Mouse (Mus musculus) 416B (cell line): Measurements from ENCODE around the gene Uck2.

ENCODE experiments used
- DNase-seq: peaks from one replicate; pipeline ENCODE4 v3.0.0; 2011; ENCODE audit warnings: low read depth

Uck2 gene

GRCm38 (mm10) chr1:167285320-167285355 lies at the start of gene Uck2:
TSS of gene Uck2 (minus strand) at chr1:167285320.
- DNase-seq, result no peak

- no peak for DNase-seq
These were observed 46.0 kb upstream of the Uck2 start for GRCm38 (mm10) chr1:167331106-167331505.

GRCm38 (mm10) chr1:167328776-167329175 lies 43.7 kb upstream of the Uck2 start:
- DNase-seq, result no peak

DNA sequence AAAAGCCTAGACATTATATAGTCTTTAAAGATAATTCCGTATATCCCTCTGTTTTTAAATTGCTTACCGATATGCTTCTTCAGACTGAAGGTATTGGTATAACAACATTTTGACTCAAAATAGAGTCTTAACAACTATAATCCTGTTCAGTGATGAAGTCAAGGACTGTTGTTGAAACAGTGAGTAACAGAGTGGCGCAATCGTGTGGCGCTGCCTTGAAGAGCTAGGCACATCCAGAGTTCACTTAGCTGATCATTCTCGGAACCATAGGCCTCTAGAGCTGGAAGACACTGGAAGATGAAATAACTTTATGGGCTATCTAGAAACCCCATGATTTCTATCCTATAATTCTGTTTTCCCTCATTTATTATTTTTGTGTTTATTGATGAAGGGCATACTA lies 36.6 kb upstream of the Uck2 start:
- DNase-seq, result peak; percentile 43

- DNase-seq, result peak; percentile 58
These were observed 28.1 kb upstream of the Uck2 start for GRCm38 (mm10) chr1:167313220-167313619.

DNA sequence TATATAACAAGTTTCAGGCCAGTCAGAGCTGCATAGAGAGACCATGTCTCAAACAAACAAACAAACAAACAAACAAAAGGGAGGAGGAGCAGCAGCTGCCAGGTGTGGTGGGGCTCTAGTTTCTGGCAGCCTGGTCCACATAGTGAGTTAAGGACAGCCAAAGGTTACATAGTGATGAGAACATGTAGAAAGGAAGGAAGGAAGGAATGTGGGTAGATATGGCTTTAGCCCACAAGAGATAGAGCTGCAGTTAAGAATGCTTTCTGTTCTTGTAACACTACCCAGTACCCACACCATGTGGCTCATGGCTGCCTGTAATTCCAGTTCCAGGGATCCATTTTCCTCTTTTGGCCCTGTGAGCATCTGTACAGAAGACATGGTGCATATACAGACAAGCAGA lies 27.2 kb upstream of the Uck2 start:
- peak; percentile 88 for DNase-seq

- DNase-seq, result peak; percentile 97
These were observed 23.3 kb upstream of the Uck2 start, which contains the start of gene Tmco1 for GRCm38 (mm10) chr1:167308261-167309054. TSS of gene Tmco1 (plus strand) at chr1:167308378.

DNA sequence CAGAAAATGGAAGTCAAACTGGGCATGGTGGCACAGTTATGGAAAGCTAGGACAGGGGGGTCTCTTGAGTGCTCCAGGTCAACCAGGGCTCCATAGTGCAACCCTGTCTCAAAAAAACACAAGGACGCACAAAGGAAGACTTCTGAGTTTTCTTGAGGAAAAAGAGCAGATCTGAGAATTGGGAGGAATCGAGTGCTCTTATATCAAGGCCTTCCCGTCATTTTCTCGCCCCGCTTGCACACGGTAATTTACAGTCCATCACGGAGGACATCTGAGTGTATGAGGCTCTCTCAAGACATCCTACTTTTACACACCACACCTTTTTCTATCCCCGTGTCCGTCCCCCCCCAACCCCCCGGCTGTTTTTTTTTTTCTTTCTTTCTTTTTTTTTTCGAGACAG lies 22.6 kb upstream of the Uck2 start:
- DNase-seq, result peak; percentile 57

DNA sequence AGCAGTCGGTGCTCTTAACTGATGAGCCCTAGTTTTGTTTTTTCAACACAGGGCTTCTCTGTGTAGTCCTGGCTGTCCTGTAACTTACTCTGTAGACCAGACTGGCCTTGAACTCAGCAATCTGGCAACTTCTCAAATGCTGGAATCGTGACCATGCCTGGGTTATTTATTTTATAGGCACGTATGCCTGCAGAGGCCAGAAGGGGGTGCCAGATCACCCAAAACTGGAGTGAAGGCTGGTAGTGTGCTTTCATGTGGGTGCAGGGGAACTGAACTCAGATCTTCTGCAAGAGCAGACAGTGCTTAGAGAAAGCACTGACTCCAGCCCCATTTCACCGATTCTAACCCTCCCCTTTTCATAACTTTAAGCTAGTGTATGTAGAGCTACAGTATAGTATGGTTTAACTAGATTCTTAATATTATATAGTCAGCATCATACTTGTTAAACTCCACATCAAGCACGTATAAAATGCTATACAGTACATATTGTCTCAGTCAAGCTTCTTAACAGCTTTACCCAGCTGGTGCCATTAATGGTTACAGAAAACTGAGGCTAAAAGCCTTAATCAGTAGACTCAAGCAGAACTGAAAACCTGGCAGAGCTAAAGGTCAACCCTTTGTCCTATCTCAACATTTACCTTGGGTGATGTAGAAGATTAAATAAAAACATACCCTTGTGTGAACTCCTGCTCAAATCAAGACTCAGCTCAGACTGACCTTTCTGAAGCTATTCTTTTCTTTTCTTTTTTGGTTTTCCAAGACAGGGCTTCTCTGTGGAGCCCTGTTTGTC lies 21.5 kb upstream of the Uck2 start:
- peak; percentile 87 for DNase-seq

DNA sequence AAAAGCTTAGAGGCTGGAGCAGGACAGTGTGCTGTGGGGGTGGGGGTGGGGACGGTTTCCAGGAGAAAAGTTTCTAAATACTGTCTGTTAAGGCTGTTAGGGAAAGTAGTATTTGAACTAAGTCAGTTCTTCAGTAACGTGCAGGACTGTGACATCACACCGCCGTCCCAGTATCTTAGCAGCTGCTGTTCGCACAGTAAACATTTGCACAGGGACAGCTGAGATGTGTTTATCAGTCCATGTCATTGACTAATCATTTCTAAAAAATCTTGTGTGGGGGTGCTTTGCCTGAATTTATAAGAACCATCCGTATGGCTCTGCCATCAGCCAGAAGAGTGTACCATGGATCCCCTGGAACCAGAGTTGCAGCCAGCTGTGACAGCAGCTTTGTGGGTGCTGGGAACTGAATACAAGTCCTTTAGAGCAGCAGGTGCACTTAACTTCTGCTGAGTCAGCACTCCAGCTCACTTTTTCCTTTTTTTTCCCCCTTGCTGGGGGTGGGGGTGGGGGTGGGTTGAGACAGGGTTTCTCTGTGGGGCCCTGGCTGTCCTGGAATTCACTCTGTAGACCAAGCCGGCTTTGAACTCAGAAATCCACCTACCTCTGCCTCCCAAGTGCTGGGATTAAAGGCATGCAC lies 20.5 kb upstream of the Uck2 start:
- DNase-seq, result no peak

DNA sequence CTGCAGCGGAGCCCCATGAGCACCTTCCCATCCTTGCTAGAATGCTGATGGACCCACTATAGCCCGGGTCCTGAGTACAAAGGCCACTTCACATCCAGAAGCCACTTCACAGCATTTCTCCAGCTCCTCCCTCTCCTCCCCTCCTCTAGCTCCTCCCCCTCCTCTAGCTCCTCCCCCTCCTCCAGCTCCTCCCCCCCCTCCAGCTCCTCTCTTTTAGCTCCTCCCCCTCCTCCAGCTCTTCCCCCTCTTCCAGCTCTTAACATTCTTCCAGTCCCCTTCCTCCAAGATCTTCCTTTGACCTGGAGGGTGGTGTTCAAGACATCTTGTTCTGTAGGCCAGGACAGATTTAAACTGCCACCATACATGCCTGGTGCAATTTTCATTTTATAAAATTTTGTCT lies 15.0 kb upstream of the Uck2 start:
- peak; percentile 33 for DNase-seq

- no peak for DNase-seq
These were observed 10.7 kb upstream of the Uck2 start for GRCm38 (mm10) chr1:167295679-167296402.

- no peak for DNase-seq
These were observed 7.3 kb upstream of the Uck2 start for GRCm38 (mm10) chr1:167292447-167292846.

DNA sequence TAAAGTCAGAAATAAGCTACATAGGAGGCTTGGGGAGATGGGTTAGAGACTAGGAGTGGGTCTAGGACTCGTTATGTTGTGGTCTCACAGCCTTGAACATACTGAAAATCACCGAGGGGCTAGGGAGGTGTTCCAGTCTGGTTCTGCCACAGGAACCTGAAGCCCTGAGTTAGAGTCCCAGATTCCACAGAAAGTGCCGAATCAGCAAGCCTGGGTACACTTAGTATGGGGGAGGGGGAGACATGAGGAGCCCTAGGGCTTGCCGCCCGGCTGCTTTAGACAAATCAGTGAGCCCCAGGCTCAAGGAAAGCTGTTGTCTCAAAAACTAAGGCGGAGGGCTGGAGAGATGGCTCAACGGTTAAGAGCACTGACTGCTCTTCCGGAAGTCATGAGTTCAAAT lies 6.5 kb upstream of the Uck2 start:
- no peak for DNase-seq

DNA sequence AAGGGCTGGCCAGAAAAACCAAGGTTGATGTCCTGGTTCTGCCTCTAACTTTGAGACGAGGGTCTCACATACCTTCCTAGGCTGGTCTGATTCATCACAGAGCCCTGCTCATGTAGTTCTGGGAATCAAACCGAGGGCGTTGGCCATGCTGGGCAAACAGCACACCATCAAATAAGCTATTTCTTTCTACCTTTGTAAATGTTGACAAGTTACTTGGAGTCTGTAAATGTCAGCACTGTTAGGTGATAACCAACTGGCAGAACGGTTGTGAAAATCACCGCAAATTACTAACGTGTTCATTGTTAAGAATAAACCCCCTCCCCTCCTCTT lies 5.1 kb upstream of the Uck2 start:
- no peak for DNase-seq

DNA sequence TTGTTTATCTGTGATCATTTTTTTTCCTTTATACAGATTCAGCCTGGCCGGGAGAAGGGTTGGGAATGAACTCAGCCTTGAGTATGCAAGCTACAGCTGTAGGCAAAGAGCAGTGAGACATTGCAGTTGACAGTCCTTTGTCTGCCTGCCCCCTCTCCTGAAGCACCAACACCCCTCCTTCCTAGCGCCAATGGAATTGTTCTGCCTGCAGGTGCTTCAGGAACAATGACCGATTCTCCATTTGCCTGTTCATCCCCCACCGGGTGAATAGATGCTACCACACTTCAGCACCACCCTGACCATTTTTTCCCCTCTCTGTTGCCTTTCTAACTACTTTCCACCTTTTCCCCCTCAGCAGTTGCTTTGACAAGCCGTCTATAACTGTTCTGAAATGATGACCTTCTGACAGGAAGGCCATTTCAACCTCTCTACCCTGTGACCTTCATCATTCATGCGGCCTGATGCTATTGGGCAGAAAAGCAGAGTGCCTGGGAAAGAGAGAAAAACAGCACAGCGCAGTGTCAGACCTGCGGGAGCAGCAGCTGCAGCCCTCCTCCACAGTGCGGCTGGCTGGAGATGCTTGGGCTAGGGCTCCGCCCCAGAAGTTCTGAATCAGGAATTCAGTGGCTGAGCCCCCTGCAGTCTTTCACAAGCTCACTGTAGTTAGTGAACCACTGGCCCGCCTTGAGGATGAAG lies 4.6 kb upstream of the Uck2 start:
- DNase-seq, result no peak

DNA sequence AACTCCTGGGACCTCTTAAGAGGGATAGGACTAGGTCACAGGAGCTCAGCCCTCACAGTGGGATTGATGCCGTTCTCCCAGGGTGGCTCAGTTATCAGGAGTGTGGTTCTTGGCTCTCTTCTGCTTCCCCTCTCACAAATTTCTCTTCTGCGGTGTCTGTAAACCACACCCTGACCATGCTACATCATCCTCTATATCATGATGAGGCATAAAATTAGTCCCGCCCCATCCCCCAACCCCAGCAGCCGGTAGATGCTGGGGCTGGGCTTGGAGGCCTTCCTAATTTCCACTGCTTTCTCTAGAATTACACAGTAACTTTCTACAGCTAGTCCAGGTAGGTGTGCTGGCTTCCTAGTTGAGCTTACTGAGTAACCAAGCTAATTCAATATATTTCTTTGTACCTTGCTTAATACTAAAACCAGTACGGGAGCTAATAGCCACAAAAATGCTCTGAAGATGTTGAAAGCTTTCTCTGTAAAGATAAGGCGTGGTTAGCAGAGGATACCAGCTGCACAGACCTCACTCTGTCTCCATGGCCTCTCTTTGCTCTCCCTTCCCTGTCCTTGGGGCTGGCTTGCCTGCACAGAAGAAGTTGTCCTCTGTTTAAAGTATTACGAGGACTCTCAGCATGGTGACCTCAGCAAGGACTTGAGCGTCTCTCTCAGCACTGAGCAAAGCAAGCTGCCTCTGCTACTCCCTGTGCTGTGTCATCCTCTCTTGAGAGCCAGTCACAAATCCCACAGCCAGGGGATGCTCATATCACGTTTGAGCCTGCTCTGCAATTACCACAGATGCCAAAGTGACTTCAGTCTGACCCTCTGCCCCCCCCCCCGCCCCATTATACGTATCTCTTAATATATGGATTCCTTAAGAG lies 3.8 kb upstream of the Uck2 start:
- peak; percentile 92 for DNase-seq

GRCm38 (mm10) chr1:167287156-167287555 lies 2.0 kb upstream of the Uck2 start:
- no peak for DNase-seq

- no peak for DNase-seq
These were observed 236 bp upstream of the Uck2 start for GRCm38 (mm10) chr1:167285356-167285755.

- DNase-seq, result peak; percentile 88
These were observed 242 bp downstream of the Uck2 start for GRCm38 (mm10) chr1:167284837-167285319.

- DNase-seq, result peak; percentile 75
These were observed 773 bp downstream of the Uck2 start for GRCm38 (mm10) chr1:167284258-167284836.
